Mouse (Mus musculus) CH12.LX (cell line): Measurements from ENCODE around the gene Myt1.

Experiments used
- EP300 ChIP-seq: IDR thresholded peaks from 2 replicates; pipeline ENCODE4 v1.6.1; 2011; ENCODE audit warnings: low read length, improper control_type of control experiment
- MAFK ChIP-seq: IDR thresholded peaks from 2 replicates; pipeline ENCODE4 v1.6.1; 2011; ENCODE audit warnings: low read length, improper control_type of control experiment; ENCODE audit not compliant: insufficient replicate concordance
- MYC ChIP-seq: IDR thresholded peaks from 2 replicates; pipeline ENCODE4 v1.6.1; 2011; ENCODE audit warnings: low read depth, mild to moderate bottlenecking, improper control_type of control experiment, low read length
- NRF1 ChIP-seq: IDR thresholded peaks from 2 replicates; pipeline ENCODE4 v1.6.1; 2014; ENCODE audit warnings: low read depth, mild to moderate bottlenecking, inconsistent platforms, low read length, improper control_type of control experiment, moderate library complexity
- POLR2A ChIP-seq: IDR thresholded peaks from 2 replicates; pipeline ENCODE4 v1.6.1; 2011; ENCODE audit warnings: low read depth, mild to moderate bottlenecking, improper control_type of control experiment, low read length
- RAD21 ChIP-seq: IDR thresholded peaks from 2 replicates; pipeline ENCODE4 v1.6.1; 2011; ENCODE audit warnings: low read depth, mild to moderate bottlenecking, low read length, improper control_type of control experiment, moderate library complexity

GRCm38 (mm10) chr2:181871039-181871438 lies 107.9 kb downstream of the Myt1 start:
- TF ChIP-seq POLR2A (no peak), RAD21 (no peak), MAFK (no peak), MYC (no peak), EP300 (no peak), NRF1 (no peak)
